Comparison of ENCODE assay signal across 26 mouse cellular contexts in genomic region chr9:94734320-94734719, GRCm38 (mm10).
"Had no signal": no experiment of that assay in that cellular context is flagged by ENCODE, and none has a peak within 500 bp of the region (broad histone marks: within the 10 kb centered on the region; RNA-seq: fewer than 3 reads in every experiment).

No protein-coding gene starts in this region.

- H3K4me3 ChIP-seq: gastrocnemius, adult 2 months; heart, adult 2 months; heart, embryonic 10.5 days; heart, embryonic 12.5 days; hindbrain, embryonic 10.5 days; hindbrain, embryonic 12.5 days; intestine, embryonic 15.5 days; left cerebral cortex, adult 2 months; limb, embryonic 10.5 days; limb, embryonic 12.5 days; liver, embryonic 13.5 days had no signal

- H3K27ac ChIP-seq: gastrocnemius, adult 2 months; heart, adult 2 months; heart, embryonic 10.5 days; hindbrain, embryonic 10.5 days; hindbrain, embryonic 12.5 days; hindbrain, embryonic 14.5 days; intestine, embryonic 15.5 days; left cerebral cortex, adult 2 months; limb, embryonic 10.5 days; limb, embryonic 12.5 days; liver, embryonic 13.5 days had no signal

- DNase-seq: gastrocnemius, adult 2 months; gastrocnemius, postnatal 10 days; gastrocnemius, postnatal 36 days; heart, adult 2 months; heart, postnatal 10 days; heart, postnatal 4 days; kidney, adult 18-20 months; kidney, adult 8-10 months; kidney, postnatal 14 days; kidney, postnatal 4 days; layer of hippocampus, adult 9-11 months; layer of hippocampus, postnatal 36 days; liver; liver, embryonic 13.5 days had no signal

- H3K36me3 ChIP-seq: heart, embryonic 10.5 days; heart, embryonic 12.5 days; hindbrain, embryonic 10.5 days; hindbrain, embryonic 12.5 days; intestine, embryonic 15.5 days; limb, embryonic 10.5 days; limb, embryonic 12.5 days; liver, embryonic 13.5 days had no signal

- ATAC-seq: hindbrain, embryonic 16.5 days; inflammation-experienced regulatory T-cells, adult 6 months; intestine, embryonic 15.5 days; intestine, postnatal 0 days had no signal
